Mouse (Mus musculus): ENCODE results near the gene Npff.

The Npff gene

GRCm38 (mm10) chr15:102503924-102504782 is 20.6 kb downstream of the Npff start:
- DNase-seq (ENCODE audit: low spot score in 2 of 2) = no peak

- no peak for DNase-seq (ENCODE audit: low spot score in 2 of 2)
These were observed 21.3 kb downstream of the Npff start, which contains the start of gene Gm10337 for GRCm38 (mm10) chr15:102503447-102503846. Gene Gm10337, plus strand, starts transcription at chr15:102503722.

GRCm38 (mm10) chr15:102502254-102502840 is 22.4 kb downstream of the Npff start:
- no peak for DNase-seq (ENCODE audit: low spot score in 2 of 2)

GRCm38 (mm10) chr15:102501084-102501814 is 23.5 kb downstream of the Npff start:
- no peak for DNase-seq (ENCODE audit: low spot score in 2 of 2)

- DNase-seq (ENCODE audit: low spot score in 2 of 2) = no peak
These were observed 24.3 kb downstream of the Npff start for GRCm38 (mm10) chr15:102500479-102500878.

- DNase-seq (ENCODE audit: low spot score in 2 of 2) = no peak
These were observed 24.9 kb downstream of the Npff start for GRCm38 (mm10) chr15:102499851-102500250.

- no peak for DNase-seq (ENCODE audit: low spot score in 2 of 2)
These were observed 25.4 kb downstream of the Npff start for GRCm38 (mm10) chr15:102499370-102499769.

GRCm38 (mm10) chr15:102498322-102498721 is 26.4 kb downstream of the Npff start:
- DNase-seq (ENCODE audit: low spot score in 2 of 2) = no peak

- DNase-seq (ENCODE audit: low spot score in 2 of 2) = no peak
These were observed 37.1 kb downstream of the Npff start for GRCm38 (mm10) chr15:102487664-102488063.

- DNase-seq (ENCODE audit: low spot score in 2 of 2) = no peak
These were observed 38.9 kb downstream of the Npff start for GRCm38 (mm10) chr15:102485853-102486252.

GRCm38 (mm10) chr15:102483136-102483535 is 41.6 kb downstream of the Npff start:
- DNase-seq (ENCODE audit: low spot score in 2 of 2) = no peak

GRCm38 (mm10) chr15:102474520-102474919 is 50.2 kb downstream of the Npff start:
- no peak for DNase-seq (ENCODE audit: low spot score in 2 of 2)

All from right cerebral cortex, adult 2 months (tissue).